Mouse (Mus musculus) heart, adult 2 months (tissue): ENCODE data around the gene Cdk4.

ENCODE experiments used
- EP300 ChIP-seq: fragments of 200-500 bp; IDR thresholded peaks from 2 replicates; pipeline ENCODE4 v1.6.1; 2011; ENCODE audit warnings: low read depth, low read length, control low read depth; ENCODE audit not compliant: insufficient read depth
- POLR2A ChIP-seq: fragments of 200-500 bp; IDR thresholded peaks from 2 replicates; pipeline ENCODE4 v1.6.1; 2011; ENCODE audit warnings: mild to moderate bottlenecking, low read depth, low read length, control low read depth; ENCODE audit not compliant: insufficient read depth

DNA sequence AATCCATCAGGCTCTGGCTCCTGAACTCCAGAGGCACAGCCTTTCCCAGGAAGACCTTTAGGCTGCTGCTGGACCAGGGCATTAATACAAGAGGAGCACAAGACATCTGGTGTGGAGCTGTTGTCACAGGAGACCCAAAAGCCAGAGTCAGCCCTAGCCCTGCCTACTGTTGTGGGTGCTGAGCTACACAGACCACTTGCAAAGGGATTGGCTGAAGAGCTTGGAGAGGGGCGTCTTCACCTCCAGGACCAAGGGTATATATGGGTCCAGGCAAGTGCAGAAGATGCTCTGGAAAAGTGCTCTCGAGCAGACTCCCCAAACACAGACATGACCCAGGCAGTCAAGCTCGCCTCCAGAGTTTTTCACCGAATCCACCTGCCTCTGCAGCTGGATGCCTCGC lies 15.4 kb upstream of the Cdk4 start, which contains the start of gene Cyp27b1:
- TF ChIP-seq POLR2A, result no peak
- no peak for TF ChIP-seq EP300
